Mouse (Mus musculus): ENCODE data around the gene Rab31. TPM values are rescaled to one million over a fixed set of nuclear protein-coding genes. Genes with fewer than 3 reads are reported as not detected.

The Rab31 gene
- polyA plus RNA-seq, 1 experiment, result 56.6 TPM

GRCm38 (mm10) chr17:65782551-65783141 lies 10.1 kb upstream of the Rab31 start, which contains the start of gene Ppp4r1:
Gene Ppp4r1, plus strand, starts transcription at chr17:65782573.
- TF ChIP-seq CTCF (IDR thresholded peaks at IDR 0.05; ENCODE audit: borderline replicate concordance, extremely low read depth, insufficient read depth, insufficient read length), result no peak
- TF ChIP-seq POLR2A (IDR thresholded peaks at IDR 0.05; ENCODE audit: borderline replicate concordance, extremely low read depth, insufficient read depth, insufficient read length, poor library complexity, severe bottlenecking), result peak; percentile 51
- DNase-seq (ENCODE audit: low read depth), result peak; percentile 92

GRCm38 (mm10) chr17:65780970-65781369 lies 8.4 kb upstream of the Rab31 start:
- DNase-seq (ENCODE audit: low read depth), result no peak
- TF ChIP-seq POLR2A (IDR thresholded peaks at IDR 0.05; ENCODE audit: borderline replicate concordance, extremely low read depth, insufficient read depth, insufficient read length, poor library complexity, severe bottlenecking) (no peak), CTCF (IDR thresholded peaks at IDR 0.05; ENCODE audit: borderline replicate concordance, extremely low read depth, insufficient read depth, insufficient read length) (no peak)

DNA sequence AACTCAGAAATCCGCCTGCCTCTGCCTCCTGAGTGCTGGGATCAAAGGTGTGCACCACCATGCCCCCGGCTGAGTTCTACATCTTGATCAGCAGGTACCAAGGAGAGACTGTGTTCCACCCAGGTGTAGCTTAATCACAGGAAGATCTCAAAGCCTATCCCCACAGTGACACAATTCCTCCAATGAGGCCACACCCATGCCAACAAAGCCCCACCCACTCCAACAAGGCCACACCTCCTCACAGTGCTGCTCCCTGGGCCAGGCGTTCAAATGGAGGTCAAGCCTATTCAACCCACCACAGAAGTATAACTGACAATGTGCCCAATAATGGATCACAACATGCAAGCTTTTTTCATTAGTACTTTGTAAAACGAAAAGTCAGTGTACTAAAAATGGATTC lies 4.9 kb upstream of the Rab31 start:
- TF ChIP-seq POLR2A (IDR thresholded peaks at IDR 0.05; ENCODE audit: borderline replicate concordance, extremely low read depth, insufficient read depth, insufficient read length, poor library complexity, severe bottlenecking), result no peak
- TF ChIP-seq CTCF (IDR thresholded peaks at IDR 0.05; ENCODE audit: borderline replicate concordance, extremely low read depth, insufficient read depth, insufficient read length), result no peak
- DNase-seq (ENCODE audit: low read depth), result no peak

DNA sequence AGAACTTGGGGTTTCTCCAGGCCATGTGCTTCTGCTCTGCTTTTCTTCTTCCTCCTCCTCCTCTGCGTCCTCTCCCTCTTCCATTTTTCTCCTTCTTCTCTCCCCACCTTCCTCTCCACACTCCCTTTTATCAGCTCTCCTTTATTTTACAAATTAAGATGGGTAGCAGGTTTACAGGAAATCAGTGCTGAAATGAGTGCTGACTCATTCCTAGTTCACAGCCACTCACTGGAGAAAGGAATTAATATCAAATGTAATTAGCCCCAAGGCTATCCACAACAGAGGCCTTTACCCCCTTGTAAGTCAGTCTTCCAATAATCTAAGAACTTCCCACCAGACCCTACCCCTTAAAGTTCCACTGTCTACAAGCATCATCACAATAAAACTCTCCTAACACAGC lies 3.7 kb upstream of the Rab31 start:
- no peak for TF ChIP-seq CTCF (IDR thresholded peaks at IDR 0.05; ENCODE audit: borderline replicate concordance, extremely low read depth, insufficient read depth, insufficient read length)
- no peak for TF ChIP-seq POLR2A (IDR thresholded peaks at IDR 0.05; ENCODE audit: borderline replicate concordance, extremely low read depth, insufficient read depth, insufficient read length, poor library complexity, severe bottlenecking)

GRCm38 (mm10) chr17:65774439-65774838 lies 1.9 kb upstream of the Rab31 start:
- no peak for DNase-seq (ENCODE audit: low read depth)
- TF ChIP-seq POLR2A (IDR thresholded peaks at IDR 0.05; ENCODE audit: borderline replicate concordance, extremely low read depth, insufficient read depth, insufficient read length, poor library complexity, severe bottlenecking) (no peak), CTCF (IDR thresholded peaks at IDR 0.05; ENCODE audit: borderline replicate concordance, extremely low read depth, insufficient read depth, insufficient read length) (no peak)

More for the DNA sequence above, 3.7 kb upstream of the Rab31 start:
- DNase-seq (ENCODE audit: low read depth), result no peak

GRCm38 (mm10) chr17:65773617-65774016 lies 1.1 kb upstream of the Rab31 start:
- TF ChIP-seq POLR2A (IDR thresholded peaks at IDR 0.05; ENCODE audit: borderline replicate concordance, extremely low read depth, insufficient read depth, insufficient read length, poor library complexity, severe bottlenecking), result no peak
- TF ChIP-seq CTCF (IDR thresholded peaks at IDR 0.05; ENCODE audit: borderline replicate concordance, extremely low read depth, insufficient read depth, insufficient read length), result no peak
- DNase-seq (ENCODE audit: low read depth), result peak; percentile 31

DNA sequence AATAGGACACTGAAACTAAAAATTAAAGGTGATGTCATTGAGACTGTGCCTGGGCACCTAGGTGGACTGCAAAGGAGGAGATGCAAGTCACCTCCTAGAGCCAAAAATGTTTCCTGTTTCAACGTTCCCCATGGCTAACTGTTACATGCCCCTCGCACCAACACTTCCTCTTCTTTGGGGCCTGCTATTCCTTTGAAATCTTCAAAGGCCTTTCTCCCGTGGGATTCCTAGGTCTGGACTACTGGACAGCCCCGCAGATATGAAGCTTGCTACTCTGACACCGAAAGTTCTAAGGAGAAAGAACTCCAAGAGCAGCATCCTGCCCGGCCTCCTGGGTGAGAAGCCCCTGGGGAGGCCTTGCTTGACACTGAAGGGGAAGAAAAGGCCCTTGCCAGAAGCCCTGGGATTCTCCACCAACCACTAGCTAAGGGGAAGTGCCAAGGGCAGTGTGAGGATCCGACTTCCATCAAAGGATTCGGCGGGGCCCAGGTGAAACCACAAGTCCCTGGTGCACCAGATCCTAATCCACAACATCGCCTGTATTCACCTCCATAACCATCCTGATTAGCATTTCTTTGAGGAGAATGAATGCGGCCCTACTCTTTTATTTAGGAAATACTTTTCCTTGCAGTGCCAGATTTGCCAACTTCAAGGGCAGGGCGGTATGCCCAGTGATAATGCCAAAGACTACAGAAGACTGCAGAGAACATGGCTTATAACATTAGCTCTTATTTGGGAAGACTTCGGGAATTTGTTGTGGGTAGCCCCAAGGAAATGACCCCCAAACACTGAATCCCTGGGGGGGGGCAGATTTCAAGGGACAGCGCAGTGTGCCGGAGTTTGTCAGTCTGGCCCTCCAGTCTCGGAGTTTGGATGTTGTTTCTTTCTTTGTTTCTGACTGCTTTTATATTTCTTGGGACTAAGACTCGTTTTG lies 1.3 kb downstream of the Rab31 start:
- DNase-seq (ENCODE audit: low read depth), result peak; percentile 58
- TF ChIP-seq CTCF (IDR thresholded peaks at IDR 0.05; ENCODE audit: borderline replicate concordance, extremely low read depth, insufficient read depth, insufficient read length) (no peak), POLR2A (IDR thresholded peaks at IDR 0.05; ENCODE audit: borderline replicate concordance, extremely low read depth, insufficient read depth, insufficient read length, poor library complexity, severe bottlenecking) (no peak)

DNA sequence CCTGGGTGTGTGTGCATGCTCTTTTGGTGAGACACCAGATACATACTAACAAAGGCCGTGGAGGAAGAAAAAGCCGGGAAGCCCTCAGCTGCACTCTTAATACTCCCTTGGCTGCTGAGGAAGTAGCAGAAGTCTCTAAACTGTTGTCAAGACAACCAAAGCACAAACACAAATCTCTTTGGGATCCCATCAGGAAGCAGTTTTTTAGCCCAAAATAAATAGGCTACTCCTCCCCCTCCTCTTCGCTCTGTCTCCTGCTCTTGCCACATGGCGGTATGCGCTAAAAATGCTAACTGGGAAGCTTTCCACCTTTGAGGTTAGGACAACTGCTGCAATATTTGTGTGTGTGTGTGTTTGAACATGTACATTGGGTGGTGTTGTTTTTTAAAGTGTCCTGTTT lies 4.1 kb downstream of the Rab31 start:
- peak; percentile 62 for DNase-seq (ENCODE audit: low read depth)
- TF ChIP-seq POLR2A (IDR thresholded peaks at IDR 0.05; ENCODE audit: borderline replicate concordance, extremely low read depth, insufficient read depth, insufficient read length, poor library complexity, severe bottlenecking) (no peak), CTCF (IDR thresholded peaks at IDR 0.05; ENCODE audit: borderline replicate concordance, extremely low read depth, insufficient read depth, insufficient read length) (no peak)

DNA sequence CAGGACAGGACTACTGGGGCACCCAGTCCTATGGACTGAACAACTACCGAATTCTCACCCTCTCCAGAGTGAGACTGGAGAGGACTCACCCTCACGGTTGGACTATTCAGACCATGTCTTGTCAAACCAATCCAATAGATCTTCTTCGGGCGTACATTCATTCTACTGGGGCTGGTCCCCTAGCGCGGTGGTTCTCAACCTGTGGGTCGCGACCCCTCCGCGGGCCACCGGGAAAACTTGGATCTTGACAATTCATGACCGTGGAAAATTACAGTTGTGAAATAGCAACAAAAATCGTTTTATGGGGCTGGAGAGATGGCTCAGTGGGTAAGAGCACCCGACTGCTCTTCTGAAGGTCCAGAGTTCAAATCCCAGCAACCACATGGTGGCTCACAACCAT lies 9.3 kb downstream of the Rab31 start:
- no peak for DNase-seq (ENCODE audit: low read depth)
- no peak for TF ChIP-seq POLR2A (IDR thresholded peaks at IDR 0.05; ENCODE audit: borderline replicate concordance, extremely low read depth, insufficient read depth, insufficient read length, poor library complexity, severe bottlenecking)
- TF ChIP-seq CTCF (IDR thresholded peaks at IDR 0.05; ENCODE audit: borderline replicate concordance, extremely low read depth, insufficient read depth, insufficient read length), result no peak

DNA sequence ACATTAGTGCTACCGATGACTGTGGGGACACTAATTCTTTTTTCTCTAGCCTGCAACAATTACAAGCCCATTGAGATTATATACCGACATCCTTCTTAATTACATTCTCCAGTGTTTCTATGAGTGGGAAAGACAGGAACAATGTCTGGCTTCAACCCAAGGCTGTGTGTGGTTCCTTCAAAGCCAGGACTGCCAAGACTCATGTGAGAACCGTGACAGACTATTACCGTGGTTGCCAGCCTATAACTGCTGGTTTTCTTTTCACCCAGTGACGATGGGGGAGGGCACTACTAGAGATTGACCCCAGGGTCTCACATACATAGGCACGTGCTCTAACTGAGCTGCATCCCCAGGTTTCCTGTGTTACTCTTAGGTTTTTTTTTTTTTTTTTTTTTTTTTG lies 15.4 kb downstream of the Rab31 start:
- no peak for TF ChIP-seq CTCF (IDR thresholded peaks at IDR 0.05; ENCODE audit: borderline replicate concordance, extremely low read depth, insufficient read depth, insufficient read length)
- no peak for TF ChIP-seq POLR2A (IDR thresholded peaks at IDR 0.05; ENCODE audit: borderline replicate concordance, extremely low read depth, insufficient read depth, insufficient read length, poor library complexity, severe bottlenecking)
- DNase-seq (ENCODE audit: low read depth), result peak; percentile 69

DNA sequence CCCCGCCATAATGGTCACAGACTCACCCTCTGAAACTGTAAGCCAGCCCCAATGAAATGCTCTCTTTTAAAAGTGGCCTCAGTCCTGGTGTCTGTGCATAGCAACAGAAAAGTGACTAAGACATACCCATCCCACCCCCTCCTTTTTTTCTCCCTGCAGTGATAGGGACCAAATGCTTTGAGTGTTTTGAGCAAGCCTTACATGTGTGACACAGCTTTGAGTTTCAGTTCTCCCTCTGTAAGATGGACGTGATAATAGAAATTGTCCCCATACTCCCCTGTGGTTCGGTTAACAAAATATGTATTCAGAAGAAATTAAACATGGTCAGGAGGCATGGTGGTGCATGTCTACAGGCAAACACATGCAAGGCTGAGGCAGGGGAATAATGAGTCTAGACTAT lies 16.7 kb downstream of the Rab31 start:
- TF ChIP-seq POLR2A (IDR thresholded peaks at IDR 0.05; ENCODE audit: borderline replicate concordance, extremely low read depth, insufficient read depth, insufficient read length, poor library complexity, severe bottlenecking), result no peak
- TF ChIP-seq CTCF (IDR thresholded peaks at IDR 0.05; ENCODE audit: borderline replicate concordance, extremely low read depth, insufficient read depth, insufficient read length), result no peak

More for the DNA sequence above, 16.7 kb downstream of the Rab31 start:
- no peak for DNase-seq (ENCODE audit: low read depth)

Measured in brain, embryonic 14.5 days (tissue).